Mouse (Mus musculus): Measurements from ENCODE around the gene Arhgef33.
A peak's percentile ranks its signal among the peaks of the same experiment; 100 is the strongest.
"Not testable (repeated sequence)": the region's sequence is repeated elsewhere in the genome, so short reads cannot be mapped to it uniquely, and the experiment has no call there.

Arhgef33 gene

GRCm38 (mm10) chr17:80346591-80347125 lies 39.5 kb downstream of the Arhgef33 start:
- ATAC-seq (ENCODE audit: low TSS enrichment): no peak

- ATAC-seq (ENCODE audit: low TSS enrichment): no peak
Observed at GRCm38 (mm10) chr17:80347234-80347633, 40.0 kb downstream of the Arhgef33 start.

GRCm38 (mm10) chr17:80360245-80360644 lies 53.0 kb downstream of the Arhgef33 start:
- ATAC-seq (ENCODE audit: low TSS enrichment): no peak

GRCm38 (mm10) chr17:80367276-80367675 lies 60.1 kb downstream of the Arhgef33 start:
- ATAC-seq (ENCODE audit: low TSS enrichment): no peak

GRCm38 (mm10) chr17:80368606-80369005 lies 61.4 kb downstream of the Arhgef33 start:
- no peak for ATAC-seq (ENCODE audit: low TSS enrichment)

GRCm38 (mm10) chr17:80372989-80373725 lies 66.0 kb downstream of the Arhgef33 start, which contains the start of gene Gm10190:
Gene Gm10190, minus strand, starts transcription at chr17:80373541.
- peak; percentile 98 for ATAC-seq (ENCODE audit: low TSS enrichment)

GRCm38 (mm10) chr17:80373726-80374096 lies 66.5 kb downstream of the Arhgef33 start:
- peak; percentile 66 for ATAC-seq (ENCODE audit: low TSS enrichment)

- ATAC-seq (ENCODE audit: low TSS enrichment): not testable (repeated sequence)
Observed at GRCm38 (mm10) chr17:80378386-80378785, 71.2 kb downstream of the Arhgef33 start.

GRCm38 (mm10) chr17:80385671-80386070 lies 78.5 kb downstream of the Arhgef33 start:
- ATAC-seq (ENCODE audit: low TSS enrichment): no peak

- no peak for ATAC-seq (ENCODE audit: low TSS enrichment)
Observed at GRCm38 (mm10) chr17:80390024-80390423, 82.8 kb downstream of the Arhgef33 start.

- peak; percentile 85 for ATAC-seq (ENCODE audit: low TSS enrichment)
Observed at GRCm38 (mm10) chr17:80391423-80392403, 84.5 kb downstream of the Arhgef33 start.

- ATAC-seq (ENCODE audit: low TSS enrichment): no peak
Observed at GRCm38 (mm10) chr17:80398243-80398642, 91.0 kb downstream of the Arhgef33 start.

GRCm38 (mm10) chr17:80411182-80411581 lies 104.0 kb downstream of the Arhgef33 start:
- no peak for ATAC-seq (ENCODE audit: low TSS enrichment)

- ATAC-seq (ENCODE audit: low TSS enrichment): no peak
Observed at GRCm38 (mm10) chr17:80418572-80419210, 111.5 kb downstream of the Arhgef33 start.

GRCm38 (mm10) chr17:80420998-80421397 lies 113.8 kb downstream of the Arhgef33 start:
- ATAC-seq (ENCODE audit: low TSS enrichment): no peak

- peak; percentile 50 for ATAC-seq (ENCODE audit: low TSS enrichment)
Observed at GRCm38 (mm10) chr17:80426171-80426570, 119.0 kb downstream of the Arhgef33 start.

- peak; percentile 83 for ATAC-seq (ENCODE audit: low TSS enrichment)
Observed at GRCm38 (mm10) chr17:80426901-80427300, 119.7 kb downstream of the Arhgef33 start.

- ATAC-seq (ENCODE audit: low TSS enrichment): no peak
Observed at GRCm38 (mm10) chr17:80427966-80428365, 120.8 kb downstream of the Arhgef33 start.

- no peak for ATAC-seq (ENCODE audit: low TSS enrichment)
Observed at GRCm38 (mm10) chr17:80431997-80432396, 124.8 kb downstream of the Arhgef33 start.

GRCm38 (mm10) chr17:80434430-80434829 lies 127.2 kb downstream of the Arhgef33 start:
- peak; percentile 50; the same call in 1 of the 2 replicates for ATAC-seq (ENCODE audit: low TSS enrichment)

- peak; percentile 72; the same call in 1 of the 2 replicates for ATAC-seq (ENCODE audit: low TSS enrichment)
Observed at GRCm38 (mm10) chr17:80435680-80436079, 128.5 kb downstream of the Arhgef33 start.

- ATAC-seq (ENCODE audit: low TSS enrichment): no peak
Observed at GRCm38 (mm10) chr17:80445433-80445832, 138.2 kb downstream of the Arhgef33 start.

Data from frontal cortex, adult (tissue).